Mouse (Mus musculus): Measurements from ENCODE around the gene Slc9a9. TPM values are rescaled to one million over a fixed set of nuclear protein-coding genes. Genes with fewer than 3 reads are reported as not detected.

The Slc9a9 gene
- polyA plus RNA-seq, 1 experiment from 2014 or later: 6.6 TPM

DNA sequence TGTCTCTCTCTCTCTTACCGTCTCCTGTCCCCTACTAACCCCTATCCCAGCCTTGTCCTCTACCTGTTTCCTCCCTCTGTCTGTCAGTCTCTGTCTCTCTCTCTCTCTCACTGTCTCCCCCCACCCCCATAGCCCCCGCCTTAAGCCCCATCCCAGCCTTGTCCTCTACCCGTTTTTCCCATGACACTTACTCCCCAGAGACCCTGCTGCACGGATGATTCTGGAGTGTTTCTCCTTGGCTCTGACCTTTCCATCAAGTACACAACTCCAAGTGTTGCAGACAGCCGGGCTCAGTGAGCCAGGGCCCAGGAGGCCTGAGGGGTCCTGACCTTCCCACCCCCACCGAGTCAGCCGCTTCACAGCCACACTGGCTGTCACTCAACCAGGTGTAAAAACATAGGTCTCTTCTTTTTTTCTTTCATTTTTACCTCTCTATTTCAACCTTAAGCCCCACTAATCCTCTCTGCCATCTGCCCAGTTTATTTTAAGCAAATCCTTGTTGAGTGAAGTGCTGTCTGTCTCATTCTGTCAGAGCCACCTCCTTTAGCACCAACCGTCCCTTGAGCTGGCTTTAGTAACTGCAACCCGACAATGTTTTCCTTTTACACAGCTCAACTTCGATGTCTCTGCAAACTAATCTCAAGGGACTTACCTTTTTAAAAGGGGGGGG lies 32.4 kb downstream of the Slc9a9 start:
- no peak overlapping the region for H3K4me3 ChIP-seq (ENCODE audit: low read depth, low read length)
- ATAC-seq: peak; percentile 37; the same call in 1 of the 2 replicates
- H3K4me2 ChIP-seq (ENCODE audit: low read length): no peak overlapping the region
- H3K36me3 ChIP-seq (ENCODE audit: control insufficient read depth, insufficient read depth, low read length): no peaks in the 10 kb centered on the region
- 26% methylated on average over 10 of the region's 10 CpGs for WGBS
- no peaks in the 10 kb centered on the region for H3K9me3 ChIP-seq (replicated peaks; ENCODE audit: control insufficient read depth, low read length, poor library complexity, severe bottlenecking)
- H3K4me1 ChIP-seq (ENCODE audit: control insufficient read depth, insufficient read depth, low read length): no peaks in the 10 kb centered on the region; the same call in none of the 2 replicates
- no peaks in the 10 kb centered on the region for H3K27me3 ChIP-seq (ENCODE audit: control insufficient read depth, insufficient read depth, low read depth, low read length)
- H3K9ac ChIP-seq (ENCODE audit: low read depth, low read length): no peak overlapping the region
- H3K27ac ChIP-seq (ENCODE audit: low read length): no peak overlapping the region

DNA sequence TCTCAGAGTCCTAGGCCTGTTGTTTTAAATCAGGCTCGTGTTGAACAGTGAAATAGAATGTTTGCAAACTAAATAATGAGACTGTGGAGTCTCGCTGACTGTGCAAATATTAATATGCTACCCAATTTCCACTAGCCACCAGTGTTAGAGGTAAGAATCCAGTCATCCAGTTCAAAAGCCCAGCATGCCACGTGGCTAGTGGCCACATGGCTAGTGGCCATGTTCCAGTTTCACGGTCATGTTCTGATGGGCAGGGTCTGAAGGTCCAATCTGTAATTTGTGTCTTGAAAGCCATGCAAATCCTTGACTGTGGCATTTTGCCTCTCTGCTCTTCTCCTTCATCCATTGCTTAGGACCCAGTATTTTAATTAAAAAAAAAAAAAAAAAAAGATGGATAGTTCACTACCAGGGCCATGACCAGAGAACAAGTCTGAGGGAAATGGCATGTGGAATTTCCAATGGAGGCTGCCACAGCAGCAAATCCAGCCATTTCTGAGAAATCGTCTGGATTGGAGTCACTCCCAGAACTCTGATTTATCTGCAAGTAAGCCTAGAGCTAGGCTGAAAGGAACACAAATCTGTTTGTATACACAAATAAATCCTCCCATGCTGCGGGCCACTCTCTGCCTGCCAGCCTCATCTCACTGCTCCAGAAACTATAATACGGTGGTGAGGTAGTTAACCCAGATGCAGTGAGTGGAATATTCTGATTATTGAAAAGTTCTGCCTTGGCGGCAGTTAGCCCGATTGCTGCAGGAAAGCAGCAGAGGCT lies 35.5 kb downstream of the Slc9a9 start:
- Histone ChIP-seq H3K36me3 (ENCODE audit: control insufficient read depth, insufficient read depth, low read length) (no peaks in the 10 kb centered on the region), H3K9ac (ENCODE audit: low read depth, low read length) (no peak overlapping the region), H3K4me3 (ENCODE audit: low read depth, low read length) (no peak overlapping the region), H3K4me2 (ENCODE audit: low read length) (no peak overlapping the region), H3K9me3 (replicated peaks; ENCODE audit: control insufficient read depth, low read length, poor library complexity, severe bottlenecking) (no peaks in the 10 kb centered on the region), H3K27me3 (ENCODE audit: control insufficient read depth, insufficient read depth, low read depth, low read length) (no peaks in the 10 kb centered on the region), H3K27ac (ENCODE audit: low read length) (no peak overlapping the region), H3K4me1 (ENCODE audit: control insufficient read depth, insufficient read depth, low read length) (no peaks in the 10 kb centered on the region; the same call in none of the 2 replicates)
- WGBS: 81% methylated on average over 9 of the region's 9 CpGs
- 0 out of 2 replicates have a peak, but pooled peaks have one; percentile 39 for ATAC-seq

DNA sequence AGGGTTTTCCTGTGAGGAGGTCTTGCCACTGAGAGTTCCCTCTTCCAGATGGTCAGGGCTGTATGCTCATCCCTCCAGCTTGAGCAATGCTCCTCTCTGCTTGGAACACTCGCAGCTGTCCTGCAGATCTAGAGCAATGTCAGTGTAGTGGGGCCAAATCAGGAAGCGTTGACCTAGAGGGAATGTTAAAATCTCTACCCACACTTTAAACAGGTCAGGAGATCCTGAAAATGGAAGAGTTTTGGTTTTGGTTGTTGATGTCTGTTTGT lies 36.0 kb downstream of the Slc9a9 start:
- 82% methylated on average over 2 of the region's 2 CpGs for whole genome bisulfite sequencing
- ATAC-seq: no peak

DNA sequence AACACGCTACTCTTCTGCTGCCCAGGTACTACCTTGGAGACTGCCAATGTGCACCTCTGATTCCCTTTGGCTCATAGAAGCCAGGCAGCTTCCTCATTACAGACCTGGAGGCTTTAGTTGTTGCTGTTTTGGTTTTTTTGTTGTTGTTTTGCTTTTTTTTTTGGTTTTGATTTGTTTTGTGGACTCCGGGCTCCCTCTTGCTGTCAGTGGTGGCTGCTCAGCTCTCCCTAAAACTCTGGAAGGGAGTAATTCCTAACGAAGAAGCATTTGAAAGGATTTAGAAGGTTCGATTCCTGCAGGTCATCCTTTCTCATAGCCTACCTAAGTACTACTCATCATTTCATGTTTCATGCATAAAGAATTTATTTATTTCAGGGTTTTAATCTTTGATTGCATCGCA lies 42.4 kb downstream of the Slc9a9 start:
- H3K4me2 ChIP-seq (ENCODE audit: low read length): no peak overlapping the region
- H3K36me3 ChIP-seq (ENCODE audit: control insufficient read depth, insufficient read depth, low read length): no peaks in the 10 kb centered on the region
- no peak overlapping the region for H3K4me3 ChIP-seq (ENCODE audit: low read depth, low read length)
- H3K27me3 ChIP-seq (ENCODE audit: control insufficient read depth, insufficient read depth, low read depth, low read length): no peaks in the 10 kb centered on the region
- H3K27ac ChIP-seq (ENCODE audit: low read length): no peak overlapping the region
- 91% methylated on average over 5 of the region's 5 CpGs for WGBS
- ATAC-seq: no peak
- no peaks in the 10 kb centered on the region for H3K9me3 ChIP-seq (replicated peaks; ENCODE audit: control insufficient read depth, low read length, poor library complexity, severe bottlenecking)
- no peak overlapping the region for H3K9ac ChIP-seq (ENCODE audit: low read depth, low read length)
- no peaks in the 10 kb centered on the region for H3K4me1 ChIP-seq (ENCODE audit: control insufficient read depth, insufficient read depth, low read length)

More for the DNA sequence above, 36.0 kb downstream of the Slc9a9 start:
- Histone ChIP-seq H3K4me2 (ENCODE audit: low read length) (no peak overlapping the region), H3K27me3 (ENCODE audit: control insufficient read depth, insufficient read depth, low read depth, low read length) (no peaks in the 10 kb centered on the region), H3K4me3 (ENCODE audit: low read depth, low read length) (no peak overlapping the region), H3K9ac (ENCODE audit: low read depth, low read length) (no peak overlapping the region), H3K9me3 (replicated peaks; ENCODE audit: control insufficient read depth, low read length, poor library complexity, severe bottlenecking) (no peaks in the 10 kb centered on the region), H3K27ac (ENCODE audit: low read length) (no peak overlapping the region), H3K36me3 (ENCODE audit: control insufficient read depth, insufficient read depth, low read length) (no peaks in the 10 kb centered on the region), H3K4me1 (ENCODE audit: control insufficient read depth, insufficient read depth, low read length) (no peaks in the 10 kb centered on the region; the same call in none of the 2 replicates)

DNA sequence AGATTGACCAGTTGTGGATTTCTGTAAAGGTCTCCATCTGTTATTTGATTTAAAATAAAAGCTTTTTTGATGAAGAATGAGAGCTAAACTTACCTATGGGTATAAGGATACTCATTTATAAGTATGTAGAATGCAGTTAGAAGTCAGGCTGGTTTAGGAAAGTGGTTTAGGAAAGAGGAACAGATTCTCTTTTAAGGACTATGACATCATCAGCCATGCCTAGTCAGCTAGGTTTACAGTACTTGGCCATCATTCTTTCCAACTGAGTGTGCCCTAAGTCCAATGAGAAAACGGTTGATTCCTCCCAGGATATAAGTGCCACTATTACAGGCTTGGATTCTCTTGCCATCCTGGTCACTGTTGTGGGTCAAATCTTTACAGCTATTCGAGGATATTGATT lies 47.0 kb downstream of the Slc9a9 start:
- H3K4me2 ChIP-seq (ENCODE audit: low read length): no peak overlapping the region
- ATAC-seq: no peak

DNA sequence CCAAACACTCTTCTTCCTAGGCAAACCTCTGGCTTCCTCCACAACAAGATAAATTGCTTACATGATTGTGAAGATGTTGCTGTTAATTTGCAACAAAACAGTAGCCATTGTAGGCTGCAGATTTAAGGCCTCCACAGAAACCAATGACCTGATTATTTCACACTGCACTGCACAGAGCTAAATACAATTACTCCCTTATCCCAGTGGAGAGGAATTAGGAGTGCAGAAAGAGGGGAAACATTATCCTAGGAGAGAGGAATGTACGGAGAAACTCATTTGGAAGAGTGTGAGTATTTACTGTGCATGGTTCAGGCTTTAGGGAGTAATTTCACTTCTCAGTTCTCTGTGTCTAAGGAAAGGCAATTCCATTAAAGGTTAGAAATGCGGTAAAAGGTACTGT lies 53.9 kb downstream of the Slc9a9 start:
- WGBS: 63% methylated on average over 2 of the region's 2 CpGs
- Histone ChIP-seq H3K27ac (ENCODE audit: low read length) (no peak overlapping the region), H3K4me1 (ENCODE audit: control insufficient read depth, insufficient read depth, low read length) (no peaks in the 10 kb centered on the region), H3K4me2 (ENCODE audit: low read length) (no peak overlapping the region), H3K9me3 (replicated peaks; ENCODE audit: control insufficient read depth, low read length, poor library complexity, severe bottlenecking) (no peaks in the 10 kb centered on the region), H3K27me3 (ENCODE audit: control insufficient read depth, insufficient read depth, low read depth, low read length) (no peaks in the 10 kb centered on the region), H3K9ac (ENCODE audit: low read depth, low read length) (no peak overlapping the region), H3K36me3 (ENCODE audit: control insufficient read depth, insufficient read depth, low read length) (no peaks in the 10 kb centered on the region), H3K4me3 (ENCODE audit: low read depth, low read length) (no peak overlapping the region)
- ATAC-seq: no peak

More for the DNA sequence above, 47.0 kb downstream of the Slc9a9 start:
- no peak overlapping the region for H3K27ac ChIP-seq (ENCODE audit: low read length)
- H3K9ac ChIP-seq (ENCODE audit: low read depth, low read length): no peak overlapping the region
- no peak overlapping the region for H3K4me3 ChIP-seq (ENCODE audit: low read depth, low read length)
- no peaks in the 10 kb centered on the region for H3K9me3 ChIP-seq (replicated peaks; ENCODE audit: control insufficient read depth, low read length, poor library complexity, severe bottlenecking)
- H3K36me3 ChIP-seq (ENCODE audit: control insufficient read depth, insufficient read depth, low read length): no peaks in the 10 kb centered on the region
- 88% methylated on average over 2 of the region's 2 CpGs for WGBS
- no peaks in the 10 kb centered on the region for H3K4me1 ChIP-seq (ENCODE audit: control insufficient read depth, insufficient read depth, low read length)
- H3K27me3 ChIP-seq (ENCODE audit: control insufficient read depth, insufficient read depth, low read depth, low read length): no peaks in the 10 kb centered on the region

DNA sequence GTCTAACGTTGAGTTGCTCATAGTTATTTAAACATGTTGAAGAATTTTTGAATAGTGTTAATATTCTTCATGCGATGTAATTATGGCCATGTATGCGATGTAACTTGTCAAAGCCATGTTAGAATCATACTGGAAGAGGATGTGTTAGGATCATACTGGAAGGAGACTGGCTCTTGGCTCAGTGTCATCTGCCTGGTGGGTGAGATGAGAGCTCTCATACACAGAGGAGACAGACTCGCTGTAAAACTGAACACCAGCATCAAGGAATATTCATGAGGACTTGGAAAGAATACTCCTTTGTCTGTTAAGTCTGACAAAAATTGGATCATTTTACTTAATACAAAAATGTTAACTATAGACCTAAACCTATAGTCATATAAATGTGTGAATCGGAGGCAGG lies 55.4 kb downstream of the Slc9a9 start:
- Histone ChIP-seq H3K4me2 (ENCODE audit: low read length) (no peak overlapping the region), H3K9ac (ENCODE audit: low read depth, low read length) (no peak overlapping the region), H3K4me3 (ENCODE audit: low read depth, low read length) (no peak overlapping the region), H3K9me3 (replicated peaks; ENCODE audit: control insufficient read depth, low read length, poor library complexity, severe bottlenecking) (no peaks in the 10 kb centered on the region), H3K27ac (ENCODE audit: low read length) (no peak overlapping the region), H3K4me1 (ENCODE audit: control insufficient read depth, insufficient read depth, low read length) (no peaks in the 10 kb centered on the region), H3K27me3 (ENCODE audit: control insufficient read depth, insufficient read depth, low read depth, low read length) (no peaks in the 10 kb centered on the region), H3K36me3 (ENCODE audit: control insufficient read depth, insufficient read depth, low read length) (no peaks in the 10 kb centered on the region)
- 89% methylated on average over 5 of the region's 5 CpGs for WGBS
- no peak for ATAC-seq

DNA sequence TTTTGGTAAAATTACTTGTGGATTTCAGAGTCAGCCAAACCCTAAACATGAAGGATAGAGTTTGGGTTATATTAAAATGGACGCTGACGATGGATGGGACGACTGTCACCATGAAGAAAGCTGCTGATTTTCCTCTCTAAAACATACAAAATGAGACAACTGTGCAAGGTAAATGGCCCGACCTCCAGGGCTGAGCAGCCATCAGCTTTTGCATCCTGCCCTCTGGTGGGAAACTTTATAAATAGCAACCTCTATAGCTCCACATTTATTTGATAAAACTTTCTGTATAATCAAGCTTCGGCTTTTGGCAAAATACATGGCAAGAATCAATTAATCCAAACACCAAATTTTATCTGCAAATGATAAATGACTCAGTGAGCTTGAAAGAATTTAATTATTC lies 57.7 kb downstream of the Slc9a9 start:
- Histone ChIP-seq H3K9ac (ENCODE audit: low read depth, low read length) (no peak overlapping the region), H3K4me2 (ENCODE audit: low read length) (no peak overlapping the region), H3K4me1 (ENCODE audit: control insufficient read depth, insufficient read depth, low read length) (no peaks in the 10 kb centered on the region), H3K4me3 (ENCODE audit: low read depth, low read length) (no peak overlapping the region), H3K9me3 (replicated peaks; ENCODE audit: control insufficient read depth, low read length, poor library complexity, severe bottlenecking) (no peaks in the 10 kb centered on the region), H3K36me3 (ENCODE audit: control insufficient read depth, insufficient read depth, low read length) (no peaks in the 10 kb centered on the region), H3K27ac (ENCODE audit: low read length) (no peak overlapping the region), H3K27me3 (ENCODE audit: control insufficient read depth, insufficient read depth, low read depth, low read length) (no peaks in the 10 kb centered on the region)
- peak; percentile 46; the same call in 1 of the 2 replicates for ATAC-seq
- WGBS: 36% methylated on average over 5 of the region's 5 CpGs

DNA sequence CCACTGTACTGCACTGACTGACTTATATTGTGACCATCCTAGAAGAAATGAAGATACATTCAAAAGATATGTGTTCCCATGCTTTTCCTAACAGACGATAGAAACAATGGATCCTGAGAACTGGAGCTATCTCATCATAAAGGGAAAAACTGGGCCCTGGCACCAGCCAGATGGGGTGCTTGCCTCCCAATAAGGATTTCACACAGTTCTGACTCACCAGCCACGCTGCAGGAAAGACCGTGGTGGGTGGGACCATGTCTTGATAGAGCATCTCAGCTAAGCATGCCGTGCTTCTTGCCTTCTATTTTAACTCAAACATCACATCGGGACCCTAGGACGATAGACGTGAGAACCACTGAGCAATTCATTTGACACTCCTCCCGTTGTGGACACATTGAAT lies 60.7 kb downstream of the Slc9a9 start:
- Histone ChIP-seq H3K36me3 (ENCODE audit: control insufficient read depth, insufficient read depth, low read length) (no peaks in the 10 kb centered on the region), H3K4me1 (ENCODE audit: control insufficient read depth, insufficient read depth, low read length) (no peaks in the 10 kb centered on the region), H3K9me3 (replicated peaks; ENCODE audit: control insufficient read depth, low read length, poor library complexity, severe bottlenecking) (no peaks in the 10 kb centered on the region), H3K27ac (ENCODE audit: low read length) (no peak overlapping the region), H3K4me3 (ENCODE audit: low read depth, low read length) (no peak overlapping the region), H3K27me3 (ENCODE audit: control insufficient read depth, insufficient read depth, low read depth, low read length) (no peaks in the 10 kb centered on the region), H3K9ac (ENCODE audit: low read depth, low read length) (no peak overlapping the region), H3K4me2 (ENCODE audit: low read length) (no peak overlapping the region)
- WGBS: 94% methylated on average over 8 of the region's 8 CpGs
- no peak for ATAC-seq

All from midbrain, embryonic 16.5 days (tissue).